Mouse (Mus musculus) lung, embryonic 14.5 days (tissue): ENCODE data around the gene Cep41. TPM values are rescaled to one million over a fixed set of nuclear protein-coding genes. Genes with fewer than 3 reads are reported as not detected.
A peak's percentile ranks its signal among the peaks of the same experiment; 100 is the strongest.

Experiments
- ATAC-seq: fragments of 200-750 bp; cut with Nextera tagmentation; 2 replicates; pipeline ENCODE4 v1.8.0; 2017; ENCODE audit warnings: mild to moderate bottlenecking, moderate TSS enrichment, moderate library complexity; ENCODE audit not compliant: insufficient read depth
- DNase-seq: peaks from one replicate; pipeline ENCODE4 v3.0.0-alpha.2; 2015
- H3K27ac ChIP-seq: fragments of 300-500 bp; sonication (generic); 2 replicates; pipeline ENCODE4 v1.5.1; 2014; ENCODE audit warnings: low read depth, mild to moderate bottlenecking, moderate library complexity
- H3K27me3 ChIP-seq: fragments of 300-500 bp; sonication (generic); 2 replicates; pipeline ENCODE4 v1.6.1; 2014; ENCODE audit warnings: low read length, control low read depth; ENCODE audit not compliant: insufficient read depth
- H3K36me3 ChIP-seq: fragments of 300-500 bp; sonication (generic); 2 replicates; pipeline ENCODE4 v1.6.1; 2014; ENCODE audit warnings: control low read depth; ENCODE audit not compliant: insufficient read depth
- H3K4me1 ChIP-seq: fragments of 300-500 bp; sonication (generic); 2 replicates; pipeline ENCODE4 v1.6.1; 2014; ENCODE audit warnings: antibody characterized with exemption, control low read depth; ENCODE audit not compliant: insufficient read depth
- H3K4me2 ChIP-seq: fragments of 300-500 bp; sonication (generic); 2 replicates; pipeline ENCODE4 v1.6.1; 2014; ENCODE audit warnings: mild to moderate bottlenecking
- H3K4me3 ChIP-seq: fragments of 300-500 bp; sonication (generic); 2 replicates; pipeline ENCODE4 v1.5.1; 2014; ENCODE audit warnings: low read depth, low read length
- H3K9ac ChIP-seq: fragments of 300-500 bp; sonication (generic); 2 replicates; pipeline ENCODE4 v1.6.1; 2014
- H3K9me3 ChIP-seq: fragments of 300-500 bp; sonication (generic); 2 replicates; pipeline ENCODE4 v1.6.1; 2016; ENCODE audit warnings: low read depth, low read length, control low read depth
- CTCF ChIP-seq: IDR thresholded peaks from 2 replicates; pipeline ENCODE4 v1.5.1; 2016; ENCODE audit warnings: antibody characterized with exemption, low read depth
- WGBS: fragments of 180-500 bp; shearing (Covaris S2); extraction: QIAGEN DNeasy Blood & Tissue Kit; methylation state at CpG from one replicate; pipeline ENCODE4 v1.1.7; 2014; 5-methylcytosine and 5-hydroxymethylcytosine counted together
- polyA plus RNA-seq: library from polyadenylated mRNA; unstranded; fragments of >200 nt; fragmentation: Nextera tagmentation; extraction: Ambion mirVana; gene quantifications from 2 replicates; pipeline ENCODE4 v1.2.1, GENCODE M21; 2014

Gene Cep41
- polyA plus RNA-seq, 1 experiment from 2014 or later: 12.8 TPM

- Histone ChIP-seq H3K4me2 (no peak overlapping the region), H3K27ac (no peak overlapping the region), H3K9ac (no peak overlapping the region), H3K9me3 (no peaks in the 10 kb centered on the region), H3K36me3 (no peaks in the 10 kb centered on the region), H3K4me1 (no peaks in the 10 kb centered on the region), H3K4me3 (no peak overlapping the region), H3K27me3 (no peaks in the 10 kb centered on the region)
- WGBS: 82% methylated on average over 3 of the region's 3 CpGs
- DNase-seq (no peak), ATAC-seq (no peak)
- TF ChIP-seq CTCF: no peak
These were observed 49.1 kb downstream of the Cep41 start for GRCm38 (mm10) chr6:30644462-30644861.

- H3K4me2 ChIP-seq: no peak overlapping the region
- DNase-seq: no peak
- ATAC-seq: no peak
- no peak overlapping the region for H3K9ac ChIP-seq
- H3K4me3 ChIP-seq: no peak overlapping the region
- H3K27me3 ChIP-seq: no peaks in the 10 kb centered on the region
- no peaks in the 10 kb centered on the region for H3K4me1 ChIP-seq
- no peak for TF ChIP-seq CTCF
- H3K27ac ChIP-seq: no peak overlapping the region
- WGBS: 63% methylated on average over 12 of the region's 12 CpGs
- H3K9me3 ChIP-seq: no peaks in the 10 kb centered on the region
- no peaks in the 10 kb centered on the region for H3K36me3 ChIP-seq
These were observed 49.7 kb downstream of the Cep41 start for GRCm38 (mm10) chr6:30643694-30644460.

- WGBS: 69% methylated on average over 5 of the region's 5 CpGs
- ATAC-seq (no peak), DNase-seq (no peak)
- Histone ChIP-seq H3K4me1 (peaks cover 18% of the 10 kb centered on the region), H3K27ac (no peak within 1 kb of the TSS), H3K4me2 (no peak within 1 kb of the TSS), H3K27me3 (no peaks in the 10 kb centered on the region), H3K9me3 (no peaks in the 10 kb centered on the region), H3K4me3 (no peak within 1 kb of the TSS), H3K9ac (no peak within 1 kb of the TSS), H3K36me3 (no peaks in the 10 kb centered on the region)
- TF ChIP-seq CTCF: no peak
These were observed 54.8 kb downstream of the Cep41 start, which contains the start of gene Cpa1 for GRCm38 (mm10) chr6:30638674-30639268. Cpa1 (plus strand) TSS chr6:30639218.

GRCm38 (mm10) chr6:30636186-30636842 lies 57.2 kb downstream of the Cep41 start:
- Histone ChIP-seq H3K36me3 (no peaks in the 10 kb centered on the region), H3K27ac (peak overlapping the region; percentile 83), H3K9me3 (no peaks in the 10 kb centered on the region), H3K4me2 (no peak overlapping the region), H3K4me1 (peaks cover 18% of the 10 kb centered on the region), H3K27me3 (no peaks in the 10 kb centered on the region), H3K9ac (no peak overlapping the region), H3K4me3 (no peak overlapping the region)
- no peak for TF ChIP-seq CTCF
- no peak for ATAC-seq
- peak; percentile 55 for DNase-seq
- WGBS: 34% methylated on average over 4 of the region's 4 CpGs

- DNase-seq (peak; percentile 78), ATAC-seq (peak; percentile 57; the same call in 1 of the 2 replicates)
- 17% methylated on average over 8 of the region's 8 CpGs for WGBS
- TF ChIP-seq CTCF: no peak
- no peaks in the 10 kb centered on the region for H3K36me3 ChIP-seq
- no peak overlapping the region for H3K9ac ChIP-seq
- no peaks in the 10 kb centered on the region for H3K9me3 ChIP-seq
- H3K4me3 ChIP-seq: no peak overlapping the region
- peak overlapping the region; percentile 85 for H3K27ac ChIP-seq
- H3K4me1 ChIP-seq: peaks cover 18% of the 10 kb centered on the region
- no peak overlapping the region for H3K4me2 ChIP-seq
- no peaks in the 10 kb centered on the region for H3K27me3 ChIP-seq
These were observed 58.1 kb downstream of the Cep41 start for GRCm38 (mm10) chr6:30635361-30635862.

- Histone ChIP-seq H3K9ac (no peak overlapping the region), H3K4me3 (no peak overlapping the region), H3K27me3 (no peaks in the 10 kb centered on the region), H3K4me1 (peaks cover 5% of the 10 kb centered on the region; the same call in 1 of the 2 replicates), H3K36me3 (no peaks in the 10 kb centered on the region), H3K27ac (no peak overlapping the region), H3K9me3 (no peaks in the 10 kb centered on the region), H3K4me2 (no peak overlapping the region)
- DNase-seq (no peak), ATAC-seq (no peak)
- TF ChIP-seq CTCF: no peak
- WGBS: 68% methylated on average over 1 of the region's 1 CpGs
These were observed 63.6 kb downstream of the Cep41 start for GRCm38 (mm10) chr6:30629989-30630388.

- H3K27ac ChIP-seq: no peak overlapping the region
- no peak for DNase-seq
- ATAC-seq: no peak
These were observed 65.4 kb downstream of the Cep41 start for GRCm38 (mm10) chr6:30628152-30628551.

More at GRCm38 (mm10) chr6:30628152-30628551, 65.4 kb downstream of the Cep41 start:
- Histone ChIP-seq H3K9ac (no peak overlapping the region), H3K4me3 (no peak overlapping the region), H3K4me2 (no peak overlapping the region), H3K27me3 (no peaks in the 10 kb centered on the region), H3K4me1 (no peaks in the 10 kb centered on the region), H3K9me3 (no peaks in the 10 kb centered on the region), H3K36me3 (no peaks in the 10 kb centered on the region)
- no peak for TF ChIP-seq CTCF
- 27% methylated on average over 6 of the region's 6 CpGs for WGBS
